Mouse (Mus musculus): ENCODE measurements around the gene Grk6. TPM values are rescaled to one million over a fixed set of nuclear protein-coding genes. Genes with fewer than 3 reads are reported as not detected.

Gene Grk6
- 27.6 and 29.1 TPM in 2 replicates for polyA plus RNA-seq (2016; fragmentation: Nextera tagmentation; extraction: Ambion mirVana)

DNA sequence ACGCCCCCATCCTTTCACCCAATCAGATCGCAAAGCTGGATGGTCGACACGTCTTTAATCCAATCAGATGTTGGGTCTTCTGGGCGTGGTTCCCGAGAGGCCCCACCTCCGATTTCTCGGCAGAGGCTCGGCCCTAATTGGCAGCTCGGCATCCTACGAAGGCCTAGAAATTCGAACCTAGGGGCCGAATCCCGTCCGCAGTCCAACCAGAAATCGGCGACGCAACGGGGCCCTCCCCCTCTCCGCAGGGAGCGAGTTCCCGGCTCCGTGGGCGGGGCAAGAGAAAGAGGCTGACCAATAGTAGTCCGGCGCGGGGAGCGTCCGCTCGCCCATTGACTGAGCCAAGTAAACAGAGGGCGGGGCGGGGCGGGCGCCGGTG is at the start of gene Grk6:
Gene Grk6 (plus strand): TSS at position 136 of the 379 bp plus-strand sequence.
- WGBS, result 0% methylated on average over 31 of the region's 35 CpGs
- Histone ChIP-seq H3K4me2 (peak within 1 kb of the TSS; percentile 88), H3K4me1 (replicated peaks) (peaks cover 27% of the 10 kb centered on the region), H3K36me3 (peaks cover 6% of the 10 kb centered on the region), H3K9me3 (replicated peaks) (no peaks in the 10 kb centered on the region), H3K4me3 (peak within 1 kb of the TSS; percentile 84), H3K9ac (peak within 1 kb of the TSS; percentile 95), H3K27ac (ENCODE audit: poor library complexity, severe bottlenecking) (peak within 1 kb of the TSS; percentile 97), H3K27me3 (replicated peaks) (no peaks in the 10 kb centered on the region)
- ATAC-seq (ENCODE audit: insufficient number of reproducible peaks, low FRiP score), result peak; percentile 96

DNA sequence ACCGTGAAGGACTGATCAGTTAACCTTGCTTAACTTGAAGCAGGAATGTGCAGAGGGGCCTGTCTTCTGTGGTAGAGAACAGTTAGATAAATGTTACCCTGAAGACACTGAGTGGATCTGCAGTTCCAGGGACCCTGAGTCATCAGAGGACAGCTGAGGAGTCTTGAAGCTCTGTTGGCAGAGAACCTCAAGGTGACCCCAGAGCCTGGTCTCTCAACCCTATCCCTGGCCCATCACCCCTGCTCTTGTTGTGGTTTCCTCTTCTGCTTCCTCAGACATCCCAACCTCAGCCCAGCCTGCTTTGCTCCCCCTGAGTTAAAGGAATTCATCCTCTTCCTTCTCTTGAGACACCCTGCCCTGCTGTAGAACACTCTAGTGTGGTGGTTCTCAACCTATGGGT is 46.8 kb upstream of the Grk6 start, which contains the start of gene Slc34a1:
Gene Slc34a1 (plus strand): TSS at position 100 of the 400 bp plus-strand sequence.
- ATAC-seq (ENCODE audit: insufficient number of reproducible peaks, low FRiP score), result no peak
- no peak within 1 kb of the TSS for H3K4me2 ChIP-seq
- peaks cover 63% of the 10 kb centered on the region for H3K27me3 ChIP-seq (replicated peaks)
- no peak within 1 kb of the TSS for H3K9ac ChIP-seq
- 70% methylated on average over 1 of the region's 1 CpGs for WGBS
- H3K4me1 ChIP-seq (replicated peaks), result no peaks in the 10 kb centered on the region
- H3K27ac ChIP-seq (ENCODE audit: poor library complexity, severe bottlenecking), result no peak within 1 kb of the TSS
- H3K9me3 ChIP-seq (replicated peaks), result no peaks in the 10 kb centered on the region
- no peak within 1 kb of the TSS for H3K4me3 ChIP-seq
- H3K36me3 ChIP-seq, result no peaks in the 10 kb centered on the region

DNA sequence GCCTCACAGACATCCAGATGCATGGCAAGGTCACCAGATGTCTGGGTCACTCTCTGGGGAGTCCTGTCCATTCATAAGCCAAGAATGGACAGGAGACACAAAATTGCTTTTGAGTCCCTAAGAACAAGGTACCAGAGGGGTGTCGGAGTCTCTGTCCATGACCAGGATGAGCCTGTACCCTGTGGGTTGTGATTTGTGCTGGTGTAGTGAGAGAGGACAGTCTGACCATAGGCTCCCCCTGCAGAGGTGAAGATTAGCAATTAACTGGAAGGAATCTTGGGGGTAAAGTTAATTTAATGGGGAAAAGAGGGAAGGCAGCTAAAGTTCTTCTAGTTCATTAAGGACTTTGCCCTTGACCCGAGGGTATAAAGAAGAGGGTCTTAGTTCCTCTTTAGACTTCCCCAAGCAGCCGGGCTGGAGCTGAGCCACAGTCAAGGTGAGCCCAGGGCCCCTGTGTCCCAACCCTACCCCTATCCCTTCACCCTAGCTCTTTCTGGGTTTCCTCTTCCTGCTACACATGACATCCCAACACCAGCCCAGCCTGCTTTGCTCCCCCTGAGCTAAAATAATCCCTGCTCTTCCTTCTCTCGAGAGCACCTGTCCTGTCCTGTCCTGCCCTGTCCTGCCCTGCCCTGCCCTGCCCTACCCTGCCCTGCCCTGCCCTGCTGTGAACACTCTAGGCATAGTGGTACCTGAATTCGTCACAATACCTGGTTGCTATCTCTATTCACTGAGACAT is 45.4 kb upstream of the Grk6 start:
- Histone ChIP-seq H3K27ac (ENCODE audit: poor library complexity, severe bottlenecking) (no peak overlapping the region), H3K9ac (no peak overlapping the region), H3K4me1 (replicated peaks) (no peaks in the 10 kb centered on the region), H3K36me3 (no peaks in the 10 kb centered on the region), H3K27me3 (replicated peaks) (peaks cover 77% of the 10 kb centered on the region), H3K4me3 (no peak overlapping the region), H3K4me2 (no peak overlapping the region), H3K9me3 (replicated peaks) (no peaks in the 10 kb centered on the region)
- ATAC-seq (ENCODE audit: insufficient number of reproducible peaks, low FRiP score), result no peak
- WGBS, result 56% methylated on average over 5 of the region's 5 CpGs

DNA sequence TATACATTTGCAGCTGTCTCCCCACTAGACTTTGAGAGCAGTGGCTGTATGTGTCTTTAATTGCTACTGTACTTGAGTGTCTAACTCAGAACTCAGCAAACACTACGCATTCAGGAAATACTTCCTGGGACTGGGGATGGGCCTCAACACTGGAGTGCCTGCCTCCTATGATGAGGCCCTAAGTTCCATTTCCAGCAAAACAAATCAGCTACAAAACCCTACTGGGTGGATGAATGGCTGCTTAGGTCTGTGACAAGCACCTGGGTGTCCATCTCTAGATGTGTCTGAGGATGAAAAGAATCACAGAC is 44.9 kb upstream of the Grk6 start:
- H3K9ac ChIP-seq, result no peak overlapping the region
- WGBS, result 65% methylated on average over 1 of the region's 1 CpGs
- no peak overlapping the region for H3K27ac ChIP-seq (ENCODE audit: poor library complexity, severe bottlenecking)
- no peak overlapping the region for H3K4me3 ChIP-seq
- peaks cover 80% of the 10 kb centered on the region for H3K27me3 ChIP-seq (replicated peaks)
- no peaks in the 10 kb centered on the region for H3K36me3 ChIP-seq
- no peak overlapping the region for H3K4me2 ChIP-seq
- no peaks in the 10 kb centered on the region for H3K4me1 ChIP-seq (replicated peaks)
- no peak for ATAC-seq (ENCODE audit: insufficient number of reproducible peaks, low FRiP score)
- no peaks in the 10 kb centered on the region for H3K9me3 ChIP-seq (replicated peaks)

DNA sequence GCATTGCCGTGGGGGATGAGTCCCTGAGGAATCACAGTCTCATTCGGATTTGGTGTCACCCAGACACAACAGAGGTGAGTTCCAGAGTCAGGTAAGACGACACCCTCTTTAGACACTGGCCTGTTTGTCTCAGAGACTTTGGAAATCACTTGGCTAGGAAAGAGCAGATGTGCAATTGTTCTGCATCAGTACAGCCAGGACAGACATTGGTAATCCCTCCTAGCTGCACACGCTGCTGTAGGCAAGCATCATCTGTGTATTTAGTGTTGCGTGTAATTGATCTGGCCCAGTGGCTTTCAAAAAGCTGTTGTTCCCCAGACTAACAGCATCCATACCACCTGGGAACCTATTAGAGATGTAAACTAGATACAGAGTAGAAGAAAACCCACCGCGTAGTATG is 41.6 kb upstream of the Grk6 start:
- Histone ChIP-seq H3K27ac (ENCODE audit: poor library complexity, severe bottlenecking) (no peak overlapping the region), H3K27me3 (replicated peaks) (peaks cover 87% of the 10 kb centered on the region), H3K9ac (no peak overlapping the region), H3K4me2 (no peak overlapping the region), H3K9me3 (replicated peaks) (no peaks in the 10 kb centered on the region), H3K4me3 (no peak overlapping the region), H3K36me3 (no peaks in the 10 kb centered on the region), H3K4me1 (replicated peaks) (no peaks in the 10 kb centered on the region)
- WGBS, result 77% methylated on average over 7 of the region's 7 CpGs
- no peak for ATAC-seq (ENCODE audit: insufficient number of reproducible peaks, low FRiP score)

DNA sequence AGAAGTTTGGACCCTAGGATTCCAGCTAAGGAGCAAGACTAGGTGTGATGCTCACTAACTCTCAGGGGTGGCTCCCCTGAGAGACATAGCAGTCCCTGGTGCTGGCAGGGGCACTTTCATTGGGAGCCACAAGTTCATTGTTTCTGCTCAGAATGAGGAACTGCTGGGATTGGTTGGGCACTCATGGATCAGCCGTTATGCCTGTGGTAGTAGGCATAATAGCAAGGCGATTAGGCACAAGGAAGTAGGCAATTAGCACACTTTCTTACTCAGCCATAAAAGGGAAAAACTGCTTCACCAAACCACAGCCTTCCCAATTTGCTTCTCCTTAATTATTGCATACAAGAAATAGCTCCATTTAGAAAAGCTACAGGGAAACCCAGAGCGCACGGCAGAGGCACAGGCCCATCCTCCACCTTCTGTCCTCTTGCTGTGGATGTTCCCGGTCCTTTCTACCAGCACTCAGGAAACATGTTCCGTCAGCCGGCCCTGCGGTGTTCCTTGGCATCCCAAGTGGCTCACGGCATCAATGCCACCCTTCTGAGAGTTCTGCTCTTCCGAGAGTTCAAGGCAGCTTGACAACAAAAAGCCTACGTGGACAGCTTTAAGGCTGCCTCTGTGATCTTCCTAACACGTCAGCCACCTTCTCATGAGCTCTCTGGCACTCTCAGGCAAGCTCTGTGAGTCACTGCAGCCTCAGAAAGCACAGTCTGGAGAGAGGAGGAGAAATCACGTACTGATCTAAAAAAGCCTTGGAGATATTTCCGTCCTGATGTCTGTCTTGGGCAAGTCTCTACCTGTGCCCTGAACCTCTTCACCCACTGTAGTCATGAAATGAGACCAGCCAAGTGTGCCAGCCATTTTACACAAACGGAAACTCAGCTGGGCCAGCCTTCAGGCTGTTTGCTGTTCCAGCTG is 40.7 kb upstream of the Grk6 start:
- H3K9ac ChIP-seq, result no peak overlapping the region
- peaks cover 87% of the 10 kb centered on the region for H3K27me3 ChIP-seq (replicated peaks)

DNA sequence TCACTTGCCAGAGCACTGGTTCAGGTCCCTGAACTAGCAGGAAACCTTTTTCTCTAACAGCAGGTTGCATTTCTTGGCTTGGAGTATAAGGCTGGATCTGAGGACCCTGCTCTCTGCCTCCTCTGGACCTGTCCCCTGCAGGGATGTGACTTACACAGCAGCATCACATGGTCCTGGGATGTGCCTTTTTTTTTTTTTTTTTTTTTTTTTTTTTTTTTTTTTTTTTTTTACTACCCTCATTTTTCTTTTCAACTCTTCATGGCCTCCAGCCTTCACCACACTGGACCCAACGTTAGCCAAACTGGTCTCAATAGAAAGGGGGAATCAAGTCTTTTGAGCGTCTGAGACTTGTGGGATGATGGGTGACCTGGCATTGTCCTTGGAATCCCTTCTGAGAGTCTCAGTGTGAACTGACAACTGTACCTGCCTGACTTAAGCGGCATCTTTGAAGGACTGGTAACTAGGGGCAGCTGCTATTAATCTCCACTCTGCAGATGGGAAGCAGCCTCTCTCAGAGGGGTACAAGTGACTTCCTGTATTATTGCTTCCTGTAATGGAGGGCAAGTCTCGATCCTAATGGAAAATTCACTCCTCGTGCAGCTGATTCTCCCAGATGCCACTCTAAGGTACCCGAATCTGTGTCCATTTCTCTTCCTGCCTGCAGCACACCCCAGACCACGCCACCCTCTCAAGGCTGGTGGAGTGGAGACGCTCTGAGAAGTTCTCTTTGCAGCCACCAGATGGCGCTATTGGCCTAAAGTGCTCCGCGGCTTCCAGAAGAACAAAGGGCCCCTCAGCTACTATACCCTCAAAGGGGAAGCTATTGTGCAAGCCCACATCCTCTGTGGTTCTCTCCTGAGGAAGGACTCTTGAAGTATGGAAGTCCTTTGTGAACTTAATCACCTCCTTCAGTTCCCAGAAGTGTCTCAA is 39.8 kb upstream of the Grk6 start:
- WGBS, result 13% methylated on average over 11 of the region's 11 CpGs
- H3K4me2 ChIP-seq, result 0 out of 2 replicates have a peak overlapping the region, but pooled peaks have one; percentile 15
- H3K4me3 ChIP-seq, result no peak overlapping the region
- H3K27ac ChIP-seq (ENCODE audit: poor library complexity, severe bottlenecking), result no peak overlapping the region
- peak; percentile 63 for ATAC-seq (ENCODE audit: insufficient number of reproducible peaks, low FRiP score)
- no peak overlapping the region for H3K9ac ChIP-seq
- H3K9me3 ChIP-seq (replicated peaks), result no peaks in the 10 kb centered on the region
- H3K27me3 ChIP-seq (replicated peaks), result peaks cover 85% of the 10 kb centered on the region
- H3K4me1 ChIP-seq (replicated peaks), result no peaks in the 10 kb centered on the region
- no peaks in the 10 kb centered on the region for H3K36me3 ChIP-seq

More for the DNA sequence above, 40.7 kb upstream of the Grk6 start:
- H3K9me3 ChIP-seq (replicated peaks), result no peaks in the 10 kb centered on the region
- no peak for ATAC-seq (ENCODE audit: insufficient number of reproducible peaks, low FRiP score)
- H3K4me1 ChIP-seq (replicated peaks), result no peaks in the 10 kb centered on the region
- no peaks in the 10 kb centered on the region for H3K36me3 ChIP-seq
- no peak overlapping the region for H3K4me3 ChIP-seq
- H3K27ac ChIP-seq (ENCODE audit: poor library complexity, severe bottlenecking), result no peak overlapping the region
- H3K4me2 ChIP-seq, result no peak overlapping the region
- 62% methylated on average over 15 of the region's 15 CpGs for WGBS

DNA sequence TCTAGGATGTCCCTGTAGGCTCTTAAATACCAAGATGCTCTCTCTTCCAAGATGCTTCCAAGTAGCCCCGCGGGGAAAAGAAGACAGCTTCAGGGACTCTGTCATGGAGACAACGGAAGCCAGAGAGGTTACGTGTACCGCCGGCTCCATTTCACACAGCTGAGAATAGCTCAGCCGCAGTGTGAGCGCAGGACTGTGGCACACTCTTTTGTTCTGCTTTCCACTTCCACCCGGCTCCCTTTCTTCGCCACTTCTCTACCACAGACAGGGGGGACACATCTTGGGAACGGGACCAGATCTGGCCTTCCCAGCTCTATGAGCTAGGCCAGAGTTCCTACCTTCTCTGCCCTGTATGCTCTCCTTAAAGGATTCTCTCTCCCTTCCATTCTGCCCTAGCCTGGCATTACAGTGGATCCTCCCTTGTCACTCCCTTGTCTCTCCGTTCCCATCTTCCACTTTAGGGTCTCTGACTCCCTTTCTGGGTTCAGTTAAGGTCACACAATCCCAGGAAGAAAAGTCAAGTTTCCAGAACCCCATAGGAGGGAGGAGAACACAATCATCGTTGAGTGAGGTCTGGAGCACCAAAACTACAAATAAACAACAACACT is 39.0 kb upstream of the Grk6 start:
- Histone ChIP-seq H3K27ac (ENCODE audit: poor library complexity, severe bottlenecking) (no peak overlapping the region), H3K4me3 (no peak overlapping the region), H3K4me2 (no peak overlapping the region), H3K36me3 (no peaks in the 10 kb centered on the region), H3K27me3 (replicated peaks) (peaks cover 84% of the 10 kb centered on the region), H3K4me1 (replicated peaks) (no peaks in the 10 kb centered on the region), H3K9me3 (replicated peaks) (no peaks in the 10 kb centered on the region), H3K9ac (no peak overlapping the region)
- no peak for ATAC-seq (ENCODE audit: insufficient number of reproducible peaks, low FRiP score)
- 60% methylated on average over 13 of the region's 13 CpGs for WGBS

DNA sequence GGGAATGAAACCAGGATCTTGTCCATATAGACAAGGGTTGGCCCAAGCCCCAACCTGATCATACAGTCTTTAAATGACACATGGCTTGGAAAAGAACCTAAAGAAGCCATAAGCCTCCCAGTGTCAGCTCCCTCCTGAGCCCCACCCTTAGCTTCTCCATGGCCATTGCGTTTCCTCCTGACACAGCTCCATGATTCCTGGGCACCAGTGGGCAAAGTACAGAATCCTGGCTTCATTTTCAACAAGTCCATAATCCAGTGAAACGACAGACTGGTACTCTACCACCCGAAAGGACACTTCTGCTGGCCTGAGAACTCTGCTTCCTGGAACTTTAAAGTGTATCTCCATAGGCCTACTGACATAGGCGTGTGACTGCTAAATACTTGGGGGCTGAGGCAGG is 37.5 kb upstream of the Grk6 start:
- no peaks in the 10 kb centered on the region for H3K9me3 ChIP-seq (replicated peaks)
- H3K27me3 ChIP-seq (replicated peaks), result peaks cover 85% of the 10 kb centered on the region
- H3K4me1 ChIP-seq (replicated peaks), result no peaks in the 10 kb centered on the region
- 80% methylated on average over 4 of the region's 4 CpGs for WGBS
- H3K36me3 ChIP-seq, result no peaks in the 10 kb centered on the region
- no peak for ATAC-seq (ENCODE audit: insufficient number of reproducible peaks, low FRiP score)
- no peak overlapping the region for H3K4me2 ChIP-seq
- H3K9ac ChIP-seq, result no peak overlapping the region
- H3K4me3 ChIP-seq, result no peak overlapping the region
- no peak overlapping the region for H3K27ac ChIP-seq (ENCODE audit: poor library complexity, severe bottlenecking)

DNA sequence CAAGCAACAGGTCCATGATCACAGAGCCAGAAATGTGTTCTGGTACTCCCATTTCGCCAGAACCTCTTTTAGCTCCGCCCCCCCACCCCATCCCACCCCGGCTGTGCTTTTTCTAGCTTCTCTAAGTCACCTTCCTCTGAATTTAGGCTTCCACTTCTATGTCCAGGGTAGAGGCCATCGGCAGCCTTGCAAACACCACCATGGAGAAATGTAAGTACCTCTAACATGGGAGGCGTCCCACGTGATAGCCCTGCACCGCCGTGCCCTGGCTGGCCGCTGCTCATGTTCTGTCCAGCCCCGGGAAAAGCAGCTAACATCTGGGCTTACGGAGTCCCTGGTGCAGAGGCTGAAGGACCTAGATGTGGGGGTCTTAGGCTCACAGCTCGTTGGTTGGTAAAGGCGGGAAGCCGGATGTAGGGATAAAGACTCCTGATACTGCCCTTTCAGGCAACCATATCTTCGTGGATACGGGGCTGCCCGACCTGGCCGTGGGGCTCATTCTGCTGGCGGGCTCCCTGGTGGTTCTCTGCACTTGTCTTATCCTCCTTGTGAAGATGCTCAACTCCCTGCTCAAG is 36.2 kb upstream of the Grk6 start:
- Histone ChIP-seq H3K9me3 (replicated peaks) (no peaks in the 10 kb centered on the region), H3K4me2 (no peak overlapping the region), H3K36me3 (no peaks in the 10 kb centered on the region), H3K27me3 (replicated peaks) (peaks cover 83% of the 10 kb centered on the region), H3K27ac (ENCODE audit: poor library complexity, severe bottlenecking) (no peak overlapping the region), H3K4me1 (replicated peaks) (no peaks in the 10 kb centered on the region), H3K9ac (no peak overlapping the region), H3K4me3 (no peak overlapping the region)
- WGBS, result 78% methylated on average over 19 of the region's 19 CpGs
- no peak for ATAC-seq (ENCODE audit: insufficient number of reproducible peaks, low FRiP score)

All from heart, embryonic 12.5 days (tissue).